Mouse (Mus musculus) c-Kit-negative CD71-positive TER-119-positive erythroid progenitor cells, embryonic 14.5 days (primary cell): ENCODE data around the gene Rps19.
"Not testable (repeated sequence)": the region's sequence is repeated elsewhere in the genome, so short reads cannot be mapped to it uniquely, and the experiment has no call there.

Experiments
- DNase-seq: peaks from one replicate; pipeline ENCODE4 v3.0.0-alpha.2; 2013; ENCODE audit warnings: low read depth, low spot score

Rps19 gene

GRCm38 (mm10) chr7:24869532-24870165 is 14.5 kb upstream of the Rps19 start, which contains the start of the genes Lypd4 and Dmrtc2:
Lypd4 (minus strand) TSS chr7:24869941.
Dmrtc2 (plus strand) TSS chr7:24870057.
- no peak for DNase-seq

GRCm38 (mm10) chr7:24877588-24877987 is 6.6 kb upstream of the Rps19 start:
- no peak for DNase-seq

DNA sequence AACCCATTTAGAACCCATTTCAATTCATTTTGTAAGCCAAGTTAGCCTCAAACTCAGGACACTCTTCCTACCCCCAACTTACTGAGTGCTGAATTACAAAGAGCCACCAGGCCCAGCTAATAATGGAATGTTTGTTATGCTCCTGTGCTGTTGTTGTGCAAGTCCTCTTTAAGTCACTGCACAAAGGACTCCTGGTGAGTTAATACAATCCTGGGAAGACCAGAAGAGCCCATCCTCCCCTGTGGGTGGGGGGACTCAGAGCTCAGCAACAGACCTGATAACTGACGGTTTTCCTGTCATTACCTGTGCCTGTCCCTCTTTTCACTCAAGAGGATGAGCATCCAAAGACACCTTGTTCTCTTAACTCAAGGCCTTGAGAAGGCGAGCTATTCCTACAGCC is 4.6 kb upstream of the Rps19 start:
- DNase-seq: no peak

- DNase-seq: no peak
Measured at GRCm38 (mm10) chr7:24882416-24883199, 1.6 kb upstream of the Rps19 start.

GRCm38 (mm10) chr7:24884693-24885291 is 621 bp downstream of the Rps19 start:
- no peak for DNase-seq

DNA sequence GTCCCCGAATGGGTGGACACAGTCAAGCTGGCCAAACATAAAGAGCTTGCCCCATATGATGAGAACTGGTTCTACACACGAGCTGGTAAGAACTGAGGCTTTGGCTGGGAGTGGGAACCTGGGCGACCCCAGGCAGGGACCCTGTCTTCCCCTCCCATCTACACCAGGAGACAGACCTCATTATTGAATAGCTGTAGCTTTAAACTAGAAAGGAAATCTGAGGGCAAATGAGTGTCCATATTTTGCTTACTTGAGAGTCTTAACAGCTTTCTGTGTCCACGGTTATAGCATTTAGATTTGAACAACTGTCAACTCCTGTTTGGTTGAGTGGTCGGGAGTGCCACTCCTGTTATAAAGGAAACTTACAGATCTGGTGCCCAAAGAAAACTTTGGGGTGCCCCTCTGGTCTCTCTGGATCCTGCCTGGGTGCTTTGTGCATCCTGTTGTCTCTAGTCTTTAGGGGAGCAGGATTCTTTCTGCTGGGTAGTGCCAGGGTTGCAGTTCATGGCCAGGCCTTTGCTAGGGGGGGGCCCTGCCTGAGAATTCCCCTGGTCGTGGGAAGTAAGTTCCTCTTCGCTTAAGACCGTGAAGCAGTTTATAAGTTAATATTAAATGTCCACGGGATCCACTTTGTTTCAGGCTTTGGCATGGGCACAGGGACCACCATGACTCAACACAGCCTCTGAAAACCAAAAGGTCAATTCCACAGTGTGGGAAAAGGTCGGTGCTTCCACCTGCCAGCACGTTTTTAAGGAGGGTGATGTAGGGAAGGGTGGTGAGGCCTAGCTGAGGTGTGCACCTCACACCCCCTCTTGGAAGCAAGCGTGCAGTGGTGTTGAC is 1.5 kb downstream of the Rps19 start:
- no peak for DNase-seq

DNA sequence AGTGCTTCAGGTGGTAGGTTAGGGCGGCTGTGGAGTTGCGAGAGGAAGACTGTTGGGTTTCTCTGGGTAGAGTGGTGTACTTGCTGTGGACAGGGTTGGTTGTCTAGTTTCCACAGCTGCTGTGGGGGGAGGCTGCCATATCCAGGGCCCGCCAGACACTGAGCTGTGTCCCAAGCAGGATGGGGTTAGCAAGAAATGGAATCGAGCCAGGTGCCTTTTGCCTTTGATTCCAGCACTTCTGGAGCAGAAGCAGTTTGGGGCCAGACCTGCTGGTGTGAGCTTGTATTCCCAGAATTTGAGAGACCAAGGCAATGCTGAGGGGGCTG is 2.1 kb downstream of the Rps19 start:
- DNase-seq: no peak

- no peak for DNase-seq
Measured at GRCm38 (mm10) chr7:24887096-24887495, 2.9 kb downstream of the Rps19 start.

- DNase-seq: no peak
Measured at GRCm38 (mm10) chr7:24889431-24890220, 5.5 kb downstream of the Rps19 start.

DNA sequence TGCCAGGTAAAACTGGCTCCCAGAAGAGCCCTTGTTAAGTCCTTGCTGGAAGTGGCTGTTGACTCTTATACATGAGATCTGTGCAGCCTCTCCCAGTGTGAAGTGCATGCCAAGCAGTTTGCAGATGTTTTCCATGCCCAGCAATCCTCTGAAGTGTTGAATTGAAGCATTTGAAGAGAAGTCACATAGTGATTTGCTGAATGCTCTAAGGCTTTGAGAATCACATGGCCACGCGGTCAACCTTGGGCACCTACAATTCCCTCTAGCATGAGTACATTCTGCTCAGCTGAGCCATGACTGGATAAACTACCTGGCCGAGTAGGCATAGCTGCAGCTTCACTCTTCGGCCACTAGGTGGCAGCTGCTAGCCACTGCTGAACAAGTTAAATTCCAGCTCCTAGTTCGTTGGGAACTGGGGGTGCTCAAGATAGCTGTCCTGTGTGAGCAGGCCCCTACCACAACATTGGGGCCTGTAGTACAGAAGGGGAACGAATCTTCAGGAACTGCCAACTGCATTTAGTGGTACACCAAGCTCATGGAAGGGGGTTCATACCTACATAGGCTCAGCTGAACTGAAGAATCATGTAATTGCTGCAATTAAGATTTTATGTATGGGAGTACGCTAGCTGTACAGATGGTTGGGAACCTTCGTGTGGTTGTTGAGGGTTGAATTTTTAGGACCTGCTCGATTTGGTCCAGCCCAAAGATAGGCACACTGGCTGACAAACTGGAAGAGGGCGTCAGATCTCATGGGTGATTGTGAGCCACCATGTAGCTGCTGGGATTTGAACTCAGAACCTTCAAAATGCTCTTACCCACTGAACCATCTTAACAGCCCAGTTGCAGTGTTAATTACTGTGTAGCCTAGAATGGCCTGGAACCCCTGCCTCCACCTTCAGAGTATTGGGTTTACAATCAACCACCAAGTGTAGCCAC is 6.4 kb downstream of the Rps19 start:
- DNase-seq: peak; percentile 72

DNA sequence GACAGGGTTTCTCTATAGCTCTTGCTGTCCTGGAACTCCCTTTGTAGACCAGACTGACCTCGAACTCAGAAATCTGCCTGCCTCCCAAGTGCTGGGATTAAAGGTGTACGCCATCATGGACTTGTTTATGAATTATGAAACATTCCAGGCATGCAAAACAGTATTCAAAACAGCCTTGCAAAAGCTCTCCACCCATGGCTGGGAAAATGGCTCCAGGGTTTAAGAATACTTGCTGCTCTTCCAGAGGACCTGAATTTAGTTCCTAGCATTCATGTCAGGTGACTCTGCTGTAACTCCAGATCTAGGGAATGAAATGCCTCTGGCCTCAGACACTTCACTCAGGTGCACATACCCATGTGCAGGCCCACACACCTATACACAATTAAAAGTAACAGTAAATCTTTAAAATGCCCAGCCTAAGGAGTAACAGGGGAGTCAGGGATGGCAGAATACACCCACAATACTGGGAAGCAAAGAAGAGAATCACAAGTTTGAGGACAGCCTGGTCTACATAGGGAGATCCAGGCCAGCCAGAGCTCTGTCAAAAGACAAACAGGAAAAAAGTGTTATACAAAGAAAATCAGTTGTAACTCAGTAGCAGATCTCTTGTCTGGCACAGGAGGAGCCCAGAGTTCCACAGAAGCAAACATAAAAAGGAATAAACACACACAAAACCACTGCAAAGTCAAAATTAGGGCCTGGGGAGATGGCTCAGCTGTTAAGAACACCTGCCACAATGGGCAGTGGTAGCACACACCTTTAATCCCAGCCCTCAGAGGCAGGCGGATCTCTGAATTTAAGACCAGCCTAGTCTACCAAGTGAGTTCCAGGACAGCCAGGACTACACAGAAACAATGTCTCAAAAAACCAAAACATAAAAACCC is 7.3 kb downstream of the Rps19 start:
- no peak for DNase-seq

- no peak for DNase-seq
Measured at GRCm38 (mm10) chr7:24892125-24892583, 8.0 kb downstream of the Rps19 start.

DNA sequence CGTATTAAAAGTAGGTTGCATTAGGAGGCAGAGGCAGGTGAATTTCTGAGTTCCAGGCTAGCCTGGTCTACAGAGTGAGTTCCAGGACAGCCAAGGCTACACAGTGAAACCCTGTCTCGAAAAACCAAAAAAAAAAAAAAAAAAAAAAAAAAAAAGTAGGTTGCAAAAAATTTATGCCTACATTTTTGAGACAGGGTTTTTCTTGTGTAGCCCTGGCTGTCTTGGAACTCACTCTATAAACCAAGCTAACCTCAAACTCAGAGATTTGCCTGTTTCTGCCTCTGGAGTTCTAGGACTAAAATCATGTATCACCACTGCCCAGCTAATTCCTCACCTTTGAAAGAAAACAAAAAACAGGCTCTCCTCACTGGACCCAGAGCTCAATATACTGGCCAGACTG is 11.6 kb downstream of the Rps19 start:
- DNase-seq: not testable (repeated sequence)

- no peak for DNase-seq
Measured at GRCm38 (mm10) chr7:24896269-24896668, 12.1 kb downstream of the Rps19 start.

DNA sequence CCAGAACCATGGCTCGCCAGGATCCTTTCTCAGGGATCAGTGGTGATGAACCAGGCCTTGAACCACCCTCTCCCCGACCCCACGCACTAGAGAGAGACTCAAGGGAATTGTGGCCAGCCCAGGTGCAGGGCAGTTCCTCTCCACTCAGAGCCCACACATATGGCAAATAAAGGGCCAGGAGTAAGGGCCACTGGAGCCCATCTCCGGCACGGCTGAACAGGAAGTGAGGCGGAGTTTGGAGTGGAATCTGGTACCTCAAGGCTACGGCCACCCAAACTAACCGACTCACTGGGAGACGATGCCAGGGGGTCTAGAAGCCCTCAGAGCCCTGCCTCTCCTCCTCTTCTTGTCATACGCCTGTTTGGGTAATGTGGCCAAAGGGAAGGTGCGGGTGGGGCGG is 13.1 kb downstream of the Rps19 start, which contains the start of gene Cd79a:
Gene Cd79a (plus strand): TSS at position 158 of the 400 bp plus-strand sequence.
- DNase-seq: no peak

DNA sequence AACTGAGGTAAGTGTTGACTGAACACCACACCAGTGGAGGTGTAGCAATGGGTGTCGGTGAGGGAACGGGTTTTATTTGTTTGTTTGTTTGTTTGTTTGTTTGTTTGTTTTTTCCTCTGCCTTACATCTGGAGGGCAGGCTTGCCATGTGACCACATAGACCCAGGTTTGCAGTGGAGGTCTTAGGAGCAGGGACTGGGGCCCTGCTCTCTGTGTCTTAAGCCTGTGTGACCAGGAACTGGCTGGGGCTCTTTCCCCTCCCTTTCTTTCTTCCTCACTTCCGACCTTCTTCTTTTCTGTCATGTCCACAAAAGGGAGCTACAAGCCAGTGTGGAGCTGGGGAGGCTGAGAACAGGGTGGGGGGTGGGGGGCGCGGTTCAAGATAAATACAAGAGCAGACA is 13.8 kb downstream of the Rps19 start:
- no peak for DNase-seq

GRCm38 (mm10) chr7:24901114-24901513 is 16.9 kb downstream of the Rps19 start:
- no peak for DNase-seq

DNA sequence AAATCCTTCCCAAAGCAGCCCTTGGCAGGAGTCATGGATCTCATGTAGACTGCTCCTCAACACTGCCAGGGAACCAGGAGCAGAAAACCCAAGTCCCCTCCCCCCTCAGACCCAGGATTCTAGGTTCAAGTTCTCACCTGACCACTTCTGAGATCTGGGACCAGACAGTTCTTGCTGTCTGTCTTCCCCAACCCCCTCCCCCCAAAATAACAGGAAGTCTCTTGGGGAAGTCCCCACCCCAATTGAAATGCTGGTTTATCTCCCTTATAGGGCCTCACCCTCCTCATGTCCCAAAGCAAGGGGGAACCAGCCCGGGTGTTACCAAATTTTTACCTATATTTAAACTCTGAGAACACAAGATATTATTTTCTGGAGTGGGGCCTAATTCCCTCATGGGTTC is 17.7 kb downstream of the Rps19 start:
- DNase-seq: no peak

- no peak for DNase-seq
Measured at GRCm38 (mm10) chr7:24902264-24902629, 18.1 kb downstream of the Rps19 start.
